Mouse (Mus musculus) layer of hippocampus, adult 18-20 months (tissue): ENCODE data around the gene Hap1. TPM values are rescaled to one million over a fixed set of nuclear protein-coding genes. Genes with fewer than 3 reads are reported as not detected.
"Not testable (repeated sequence)": the region's sequence is repeated elsewhere in the genome, so short reads cannot be mapped to it uniquely, and the experiment has no call there.

Experiments used
- DNase-seq, 2 experiments: peaks; one replicate each; pipeline ENCODE4 v3.0.0; 2022; ENCODE audit warnings: low spot score in 2 of 2
- total RNA-seq, 2 experiments: library from RNA; stranded (reverse); gene quantifications; 2 replicates each; pipeline ENCODE4 v1.2.3; 2021

Gene Hap1
- total RNA-seq, 2 experiments from 2014 or later: 186 to 208 TPM

GRCm38 (mm10) chr11:100360175-100360574 is 4.2 kb upstream of the Hap1 start:
- DNase-seq: no peak

DNA sequence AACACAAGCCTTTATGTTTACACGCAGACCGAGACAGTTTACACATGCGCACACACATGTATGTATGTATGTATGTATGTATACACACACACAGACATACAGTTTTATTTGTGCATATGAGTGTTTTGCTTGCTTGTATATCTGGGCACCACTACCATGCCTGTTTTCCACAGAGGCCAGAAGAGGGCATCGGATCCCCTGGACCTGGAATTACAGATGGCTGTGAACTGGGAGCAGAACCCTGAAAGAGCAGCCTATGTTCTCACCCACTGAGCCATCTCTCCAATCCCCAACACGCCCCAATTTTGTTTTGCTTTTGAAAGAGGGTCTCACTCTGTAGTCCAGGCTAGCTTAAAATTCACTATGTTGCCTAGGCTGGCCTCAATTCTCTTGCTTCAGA is 1.5 kb upstream of the Hap1 start:
- DNase-seq: no peak

DNA sequence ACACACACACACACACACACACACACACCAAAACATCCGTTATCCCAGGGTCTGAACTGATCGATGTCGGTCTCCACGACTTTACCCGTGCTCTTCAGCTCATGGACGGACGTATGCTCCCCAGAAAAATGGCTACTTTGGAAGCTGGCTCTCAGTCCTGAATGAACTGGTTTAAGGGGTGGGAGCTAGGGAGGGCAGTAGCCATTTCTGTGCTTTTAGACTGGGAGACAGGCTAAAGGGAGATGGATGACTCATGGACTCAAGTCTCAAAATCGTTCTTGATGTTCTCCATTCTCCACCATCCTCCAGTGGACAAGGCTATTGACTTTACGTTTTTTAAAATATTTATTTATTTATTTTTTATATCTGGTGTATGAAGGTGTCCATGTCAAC is 887 bp upstream of the Hap1 start:
- DNase-seq: no peak

DNA sequence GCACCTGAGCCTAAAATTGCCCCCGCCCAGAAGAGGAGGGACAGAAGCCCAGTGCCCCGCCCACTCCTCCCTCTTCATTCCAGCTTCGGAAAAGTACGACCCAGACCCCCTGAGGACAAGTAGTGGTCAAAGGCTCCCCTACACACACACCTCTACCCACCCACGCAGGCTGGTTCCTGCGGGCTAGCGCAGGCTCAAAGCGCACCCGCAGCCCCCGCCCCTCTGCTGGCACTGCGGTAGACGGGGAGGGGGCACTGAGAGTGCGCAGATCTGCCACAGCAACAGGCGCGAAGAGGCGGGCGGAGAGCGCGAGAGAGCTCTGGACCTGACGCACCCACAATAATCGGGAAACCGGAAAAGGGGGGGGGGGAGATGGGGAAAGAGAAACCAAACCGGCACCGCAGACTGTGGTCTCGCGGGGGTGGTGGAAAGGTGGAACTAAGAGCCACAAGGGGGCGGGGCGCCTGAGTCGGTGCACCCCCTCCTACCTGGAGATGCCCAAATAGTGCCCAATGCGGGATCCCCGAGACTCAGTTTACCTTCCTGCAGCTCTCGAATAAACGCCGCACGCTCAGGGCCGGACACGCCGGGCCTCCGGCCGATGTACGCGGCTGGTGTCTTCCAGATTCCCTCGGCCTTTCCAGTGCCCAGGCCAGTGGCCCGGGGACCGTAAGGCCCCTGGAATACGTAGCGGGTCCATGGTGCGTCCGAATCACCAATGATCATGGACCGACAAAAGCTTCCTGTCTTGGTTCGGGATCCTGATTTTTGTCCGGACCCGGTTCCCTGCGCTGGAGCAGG is 577 bp downstream of the Hap1 start:
- peak; percentile 54 to 62 for DNase-seq

- DNase-seq: peak; percentile 49 to 58
Measured at GRCm38 (mm10) chr11:100352076-100352857, 3.7 kb downstream of the Hap1 start.

DNA sequence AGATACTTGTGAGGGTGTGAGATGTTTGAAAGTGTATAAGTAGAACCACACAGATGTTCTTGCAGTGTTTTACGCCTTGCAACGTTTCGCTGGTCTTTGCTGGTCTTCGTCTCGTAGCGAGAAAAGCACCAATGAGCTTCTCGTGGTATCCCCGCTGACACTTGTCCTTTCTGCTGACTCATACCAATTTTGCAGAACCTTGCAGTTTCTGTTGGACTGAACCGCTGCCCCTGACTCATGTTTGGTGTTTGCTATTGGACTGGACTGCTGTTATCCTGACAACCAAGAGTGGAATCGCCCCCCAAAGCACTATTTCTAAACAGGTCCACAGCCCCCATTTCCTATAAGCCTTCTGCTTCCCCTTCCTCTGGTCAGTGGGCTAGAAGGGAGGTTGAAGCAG is 11.7 kb downstream of the Hap1 start:
- DNase-seq: no peak

DNA sequence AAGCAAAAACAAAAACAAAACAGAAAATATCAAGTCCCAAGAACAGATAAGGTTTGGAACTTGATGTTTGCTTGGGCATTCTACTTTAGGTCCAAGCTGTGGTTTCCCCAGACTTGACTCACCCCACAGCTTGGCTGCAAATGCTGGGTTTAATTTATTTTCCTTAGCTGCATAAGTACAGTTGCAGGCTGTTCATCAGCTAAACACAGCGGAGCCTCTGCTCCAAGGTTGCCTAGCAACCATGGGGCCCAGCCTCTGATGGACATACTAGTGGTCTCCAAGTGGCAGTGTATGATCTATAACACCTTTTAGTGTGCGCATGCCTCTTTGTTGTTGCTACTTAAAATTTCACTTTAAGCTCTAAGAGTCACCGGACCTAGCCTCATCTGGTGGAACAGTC is 20.2 kb downstream of the Hap1 start:
- peak in 1 of 2 experiments; percentile 41 for DNase-seq

DNA sequence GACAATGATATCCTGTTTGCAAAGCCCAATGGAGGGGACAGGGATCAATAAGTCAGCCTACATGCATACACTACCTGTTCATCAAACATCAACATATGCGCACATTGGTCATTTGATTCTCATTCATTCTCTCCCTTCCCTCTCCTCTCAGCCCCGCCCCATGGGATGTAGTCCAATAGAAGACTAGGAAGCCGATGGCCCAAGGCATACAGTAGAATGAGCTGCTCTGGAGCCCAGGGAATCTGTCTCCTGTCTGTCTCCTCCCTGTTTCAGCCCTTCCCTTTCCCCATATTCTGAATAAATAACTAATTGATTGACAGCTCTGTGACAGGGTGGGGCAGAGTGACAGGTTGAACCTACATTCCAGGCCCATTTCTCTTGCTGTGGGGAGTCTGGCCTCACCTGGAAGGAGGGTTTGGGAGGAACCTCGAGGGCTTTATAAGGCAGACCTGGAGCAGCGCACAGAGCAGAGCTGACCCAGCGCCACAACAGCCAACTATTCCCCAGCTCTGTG is 21.9 kb downstream of the Hap1 start, which contains the start of gene Gast:
Gene Gast, plus strand, starts transcription at position 464 of the 514 bp plus-strand sequence.
- no peak for DNase-seq

DNA sequence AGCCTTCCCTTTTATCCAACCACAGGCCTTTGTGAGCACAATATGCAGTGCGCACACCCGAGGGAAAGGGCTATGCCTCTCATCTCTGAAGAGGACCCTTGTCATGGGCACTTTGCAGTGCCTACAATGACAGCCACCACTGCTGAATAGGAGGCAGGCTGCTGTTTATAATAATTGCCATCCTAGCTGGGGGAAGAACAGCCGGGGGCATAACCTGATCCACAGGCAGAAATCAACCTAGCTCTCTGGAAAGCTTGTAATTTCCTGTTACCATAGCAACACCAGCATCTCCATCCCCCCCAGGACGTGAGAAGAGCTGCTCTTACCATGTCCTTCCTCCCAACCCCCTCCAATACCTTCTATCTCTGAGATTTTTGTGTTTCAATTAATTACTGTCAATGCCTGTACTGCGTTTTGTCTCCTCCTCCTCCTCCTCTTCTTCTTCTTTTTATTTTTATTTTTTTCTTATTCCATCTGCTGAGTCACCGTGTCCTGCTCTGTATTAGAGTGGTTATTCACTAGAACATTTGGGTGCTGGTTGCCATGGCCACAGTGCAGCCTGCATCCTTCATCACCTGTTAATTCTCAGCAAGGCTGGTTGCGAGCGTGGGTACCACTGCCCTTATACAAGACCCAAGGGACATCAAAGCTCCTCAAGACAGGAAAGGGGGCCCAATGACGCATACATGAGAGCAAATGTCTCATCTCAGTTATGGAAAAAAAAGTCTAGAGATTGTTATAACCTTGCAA is 23.0 kb downstream of the Hap1 start:
- DNase-seq: peak; percentile 70 to 86

GRCm38 (mm10) chr11:100330816-100331375 is 25.0 kb downstream of the Hap1 start:
- not testable (repeated sequence) for DNase-seq

DNA sequence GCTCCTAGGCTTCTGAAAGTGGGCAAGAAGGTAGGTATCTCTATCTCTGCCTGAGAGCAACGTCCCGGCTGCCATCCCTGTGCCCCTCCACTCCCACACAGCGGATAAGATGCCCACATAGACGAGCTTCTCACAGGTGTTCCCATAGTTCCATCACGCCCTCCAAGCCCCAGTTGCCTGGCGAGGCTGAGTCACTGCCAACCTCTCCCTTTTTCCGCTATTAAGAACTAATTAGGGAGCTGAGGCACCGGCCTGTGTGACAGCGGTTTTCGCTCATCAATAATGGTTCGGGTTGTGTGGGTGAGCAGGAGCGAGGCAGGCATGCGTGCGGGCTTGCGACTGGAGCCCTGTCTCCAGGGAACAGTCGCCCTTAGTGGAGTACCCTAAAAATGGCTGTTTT is 25.7 kb downstream of the Hap1 start:
- peak in 1 of 2 experiments; percentile 37 for DNase-seq

DNA sequence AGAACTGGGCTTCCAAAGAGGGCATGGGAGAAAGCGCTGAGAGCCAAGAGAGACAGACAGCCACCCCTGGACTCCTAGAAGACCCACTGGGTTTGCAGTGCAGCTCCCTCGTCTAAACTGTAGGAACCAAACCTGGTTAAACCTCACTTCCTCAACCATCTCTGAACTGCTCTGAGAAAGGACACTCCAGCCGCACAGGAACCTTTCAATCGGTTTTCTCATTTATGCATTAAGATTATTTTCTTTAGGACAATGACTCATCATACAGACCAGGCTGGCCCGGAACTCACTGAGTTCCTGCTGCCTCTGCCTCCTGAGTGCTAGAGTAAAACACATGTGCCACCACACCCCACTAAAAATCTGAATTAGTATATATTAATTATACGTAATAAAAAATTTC is 28.2 kb downstream of the Hap1 start:
- no peak for DNase-seq

- DNase-seq: no peak
Measured at GRCm38 (mm10) chr11:100327316-100327715, 28.6 kb downstream of the Hap1 start.

DNA sequence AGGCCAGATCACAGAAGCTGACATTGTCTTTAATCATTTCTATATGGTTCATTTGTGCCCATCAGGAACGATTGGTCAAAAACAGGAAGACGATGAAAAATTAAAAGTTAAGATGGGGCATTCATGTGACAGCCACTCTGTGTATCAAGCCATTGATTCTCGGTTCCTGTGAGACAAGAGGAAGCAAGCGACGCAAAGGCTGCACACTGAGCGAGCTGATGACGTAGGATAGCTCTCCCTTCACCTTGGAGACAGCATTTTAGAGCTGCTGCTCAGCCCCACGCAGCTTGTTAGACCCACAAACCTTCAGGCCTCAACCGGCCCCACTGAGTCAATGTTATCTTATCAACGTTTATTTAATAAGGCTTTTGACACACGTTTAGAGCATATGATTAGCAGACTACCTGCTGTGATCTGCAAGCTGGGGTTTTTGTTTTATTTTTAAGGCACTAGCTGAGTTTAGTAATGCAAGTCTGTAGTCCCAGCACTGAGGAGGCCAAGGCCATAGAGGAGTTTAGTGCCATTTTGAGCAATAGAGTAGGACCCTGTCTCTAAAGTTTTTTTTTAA is 30.8 kb downstream of the Hap1 start:
- no peak for DNase-seq

DNA sequence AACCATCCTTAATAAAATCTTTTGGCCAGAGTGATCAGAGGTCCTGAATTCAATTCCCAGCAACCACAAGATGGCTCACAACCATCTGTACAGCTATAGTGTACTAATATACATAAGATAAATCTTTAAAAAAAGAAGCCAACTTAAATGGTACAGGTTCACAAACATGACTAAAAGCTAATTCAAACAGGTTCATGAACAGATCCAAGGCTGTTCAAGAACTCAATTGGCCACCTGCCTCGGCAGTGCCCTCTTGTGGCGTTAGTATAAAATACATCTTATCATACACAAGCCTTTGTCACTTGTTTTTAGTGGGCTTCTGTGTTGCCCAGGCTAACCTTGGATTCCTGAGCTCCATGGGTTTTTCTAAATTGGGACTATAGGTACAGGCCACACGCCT is 32.4 kb downstream of the Hap1 start:
- DNase-seq: peak in 1 of 2 experiments; percentile 74

- no peak for DNase-seq
Measured at GRCm38 (mm10) chr11:100322591-100323258, 33.2 kb downstream of the Hap1 start.

- not testable (repeated sequence) for DNase-seq
Measured at GRCm38 (mm10) chr11:100321479-100322305, 34.2 kb downstream of the Hap1 start.

GRCm38 (mm10) chr11:100320701-100321410 is 35.1 kb downstream of the Hap1 start:
- not testable (repeated sequence) for DNase-seq
